Mouse (Mus musculus): Measurements from ENCODE around the gene Tmem258.

The Tmem258 gene

GRCm38 (mm10) chr19:10223561-10223960, 19.7 kb downstream of the Tmem258 start:
- no peak for DNase-seq (ENCODE audit: low spot score)

- DNase-seq (ENCODE audit: low spot score), result peak; percentile 48
Observed at GRCm38 (mm10) chr19:10224637-10225453, 21.0 kb downstream of the Tmem258 start.

- no peak for DNase-seq (ENCODE audit: low spot score)
Observed at GRCm38 (mm10) chr19:10225767-10226166, 22.0 kb downstream of the Tmem258 start.

GRCm38 (mm10) chr19:10231016-10231415, 27.2 kb downstream of the Tmem258 start:
- DNase-seq (ENCODE audit: low spot score), result no peak

GRCm38 (mm10) chr19:10231871-10232270, 28.1 kb downstream of the Tmem258 start:
- DNase-seq (ENCODE audit: low spot score), result no peak

- DNase-seq (ENCODE audit: low spot score), result no peak
Observed at GRCm38 (mm10) chr19:10232327-10233017, 28.7 kb downstream of the Tmem258 start.

- DNase-seq (ENCODE audit: low spot score), result no peak
Observed at GRCm38 (mm10) chr19:10235784-10236565, 32.2 kb downstream of the Tmem258 start.

GRCm38 (mm10) chr19:10238477-10238876, 34.7 kb downstream of the Tmem258 start:
- DNase-seq (ENCODE audit: low spot score), result no peak

GRCm38 (mm10) chr19:10239419-10239818, 35.6 kb downstream of the Tmem258 start:
- no peak for DNase-seq (ENCODE audit: low spot score)

- DNase-seq (ENCODE audit: low spot score), result no peak
Observed at GRCm38 (mm10) chr19:10239975-10240653, 36.3 kb downstream of the Tmem258 start.

- DNase-seq (ENCODE audit: low spot score), result peak; percentile 82
Observed at GRCm38 (mm10) chr19:10240654-10241305, 37.0 kb downstream of the Tmem258 start, which contains the start of gene Myrf. Gene Myrf (minus strand): TSS chr19:10240748.

GRCm38 (mm10) chr19:10242916-10243315, 39.1 kb downstream of the Tmem258 start:
- peak; percentile 35 for DNase-seq (ENCODE audit: low spot score)

- peak; percentile 66 for DNase-seq (ENCODE audit: low spot score)
Observed at GRCm38 (mm10) chr19:10244183-10244582, 40.4 kb downstream of the Tmem258 start.

GRCm38 (mm10) chr19:10247165-10247564, 43.4 kb downstream of the Tmem258 start:
- no peak for DNase-seq (ENCODE audit: low spot score)

GRCm38 (mm10) chr19:10248128-10248527, 44.3 kb downstream of the Tmem258 start:
- DNase-seq (ENCODE audit: low spot score), result no peak
